Mouse (Mus musculus): ENCODE data around the gene Slc36a1. TPM values are rescaled to one million over a fixed set of nuclear protein-coding genes. Genes with fewer than 3 reads are reported as not detected.

Gene Slc36a1
- polyA plus RNA-seq, 1 experiment from 2014 or later: 3.3 TPM

GRCm38 (mm10) chr11:55170501-55170900 is 33.6 kb upstream of the Slc36a1 start:
- Histone ChIP-seq H3K4me3 (replicated peaks; ENCODE audit: low read length) (no peak overlapping the region), H3K4me1 (replicated peaks; ENCODE audit: control insufficient read depth, insufficient read depth, low read length) (no peaks in the 10 kb centered on the region), H3K9me3 (ENCODE audit: control insufficient read depth, low read length) (no peaks in the 10 kb centered on the region), H3K9ac (replicated peaks; ENCODE audit: low read depth, low read length) (no peak overlapping the region), H3K27ac (ENCODE audit: low read length) (no peak overlapping the region), H3K4me2 (ENCODE audit: low read length) (no peak overlapping the region), H3K27me3 (replicated peaks; ENCODE audit: control insufficient read depth, insufficient read depth, low read length) (peaks cover 3% of the 10 kb centered on the region; the same call in 1 of the 2 replicates), H3K36me3 (ENCODE audit: control insufficient read depth, insufficient read depth) (no peaks in the 10 kb centered on the region)
- WGBS: 78% methylated on average over 4 of the region's 4 CpGs
- ATAC-seq: no peak

GRCm38 (mm10) chr11:55178830-55179229 is 25.3 kb upstream of the Slc36a1 start:
- H3K9ac ChIP-seq (replicated peaks; ENCODE audit: low read depth, low read length): no peak overlapping the region
- 0 out of 2 replicates have a peak, but pooled peaks cover 3% of the 10 kb centered on the region for H3K27me3 ChIP-seq (replicated peaks; ENCODE audit: control insufficient read depth, insufficient read depth, low read length)
- H3K4me1 ChIP-seq (replicated peaks; ENCODE audit: control insufficient read depth, insufficient read depth, low read length): no peaks in the 10 kb centered on the region
- H3K27ac ChIP-seq (ENCODE audit: low read length): no peak overlapping the region
- H3K4me2 ChIP-seq (ENCODE audit: low read length): no peak overlapping the region
- no peaks in the 10 kb centered on the region for H3K9me3 ChIP-seq (ENCODE audit: control insufficient read depth, low read length)
- no peak for ATAC-seq
- H3K4me3 ChIP-seq (replicated peaks; ENCODE audit: low read length): no peak overlapping the region
- no peaks in the 10 kb centered on the region for H3K36me3 ChIP-seq (ENCODE audit: control insufficient read depth, insufficient read depth)
- 89% methylated on average over 4 of the region's 4 CpGs for WGBS

DNA sequence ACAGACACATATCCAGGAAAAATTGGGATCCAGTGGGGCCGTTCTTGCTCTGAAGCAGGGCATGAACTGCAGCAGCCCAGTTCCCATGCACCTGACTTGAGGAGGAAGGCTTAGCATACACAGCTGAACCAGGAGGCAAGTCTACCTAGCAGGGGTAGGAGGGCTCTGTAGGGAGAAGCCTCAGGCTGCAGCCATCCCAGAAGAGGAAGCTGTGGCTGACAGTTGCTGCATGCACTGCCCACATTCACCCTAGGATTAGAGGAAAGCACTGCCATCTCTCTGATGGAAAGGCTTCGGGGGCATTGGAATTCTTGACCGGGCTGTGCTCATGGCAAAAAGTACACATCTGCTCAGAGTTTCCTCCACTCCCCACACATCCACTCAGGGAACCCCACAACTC is 24.3 kb upstream of the Slc36a1 start:
- Histone ChIP-seq H3K4me1 (replicated peaks; ENCODE audit: control insufficient read depth, insufficient read depth, low read length) (no peaks in the 10 kb centered on the region), H3K4me3 (replicated peaks; ENCODE audit: low read length) (no peak overlapping the region), H3K9ac (replicated peaks; ENCODE audit: low read depth, low read length) (no peak overlapping the region), H3K27me3 (replicated peaks; ENCODE audit: control insufficient read depth, insufficient read depth, low read length) (no peaks in the 10 kb centered on the region), H3K9me3 (ENCODE audit: control insufficient read depth, low read length) (no peaks in the 10 kb centered on the region), H3K36me3 (ENCODE audit: control insufficient read depth, insufficient read depth) (no peaks in the 10 kb centered on the region), H3K27ac (ENCODE audit: low read length) (no peak overlapping the region), H3K4me2 (ENCODE audit: low read length) (no peak overlapping the region)
- 95% methylated on average over 3 of the region's 3 CpGs for WGBS
- no peak for ATAC-seq

DNA sequence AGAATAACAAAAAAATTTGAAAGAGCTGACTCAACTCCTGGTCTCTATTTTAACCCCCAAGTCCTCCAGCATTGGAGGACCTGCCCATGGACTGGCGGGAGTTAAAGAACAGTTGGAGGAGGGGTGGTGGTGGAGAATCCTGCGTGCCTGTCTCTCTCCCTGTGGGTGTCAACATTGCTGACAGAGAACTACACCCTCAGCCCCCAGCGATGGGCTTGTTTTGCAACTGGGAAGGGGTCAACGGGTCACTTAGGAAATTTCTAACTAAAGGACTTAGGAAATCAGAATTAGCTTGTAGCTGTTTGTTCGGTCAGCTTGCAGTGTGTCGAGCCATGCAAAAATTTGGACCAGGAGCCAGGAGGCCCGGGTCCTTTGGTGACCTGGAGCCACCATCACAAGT is 21.0 kb upstream of the Slc36a1 start:
- ATAC-seq: no peak
- Histone ChIP-seq H3K27ac (ENCODE audit: low read length) (no peak overlapping the region), H3K36me3 (ENCODE audit: control insufficient read depth, insufficient read depth) (no peaks in the 10 kb centered on the region), H3K4me1 (replicated peaks; ENCODE audit: control insufficient read depth, insufficient read depth, low read length) (no peaks in the 10 kb centered on the region), H3K9ac (replicated peaks; ENCODE audit: low read depth, low read length) (no peak overlapping the region), H3K4me2 (ENCODE audit: low read length) (no peak overlapping the region), H3K27me3 (replicated peaks; ENCODE audit: control insufficient read depth, insufficient read depth, low read length) (no peaks in the 10 kb centered on the region), H3K9me3 (ENCODE audit: control insufficient read depth, low read length) (no peaks in the 10 kb centered on the region), H3K4me3 (replicated peaks; ENCODE audit: low read length) (no peak overlapping the region)
- 64% methylated on average over 7 of the region's 7 CpGs for WGBS

DNA sequence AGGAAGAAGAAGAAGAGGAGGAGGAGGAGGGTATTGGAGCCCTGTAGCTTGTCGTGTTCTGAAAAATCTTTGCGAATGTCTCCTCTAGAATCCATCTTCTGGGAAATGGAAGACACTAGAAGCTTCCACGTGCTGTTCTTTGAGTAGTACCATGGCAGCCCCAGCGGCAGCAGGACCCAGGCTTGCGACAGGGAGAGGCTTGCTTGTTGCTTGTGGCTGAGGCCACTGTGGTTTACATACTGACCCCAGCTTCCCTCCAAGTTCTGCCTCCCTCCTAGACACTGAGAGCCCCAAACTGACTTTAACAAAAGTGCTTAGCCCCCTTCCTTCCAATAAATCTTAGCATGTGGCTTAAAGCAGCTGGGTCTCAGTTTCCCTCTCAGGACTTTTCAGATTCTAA is 19.9 kb upstream of the Slc36a1 start:
- H3K4me1 ChIP-seq (replicated peaks; ENCODE audit: control insufficient read depth, insufficient read depth, low read length): no peaks in the 10 kb centered on the region
- no peak for ATAC-seq
- no peak overlapping the region for H3K4me2 ChIP-seq (ENCODE audit: low read length)
- no peaks in the 10 kb centered on the region for H3K27me3 ChIP-seq (replicated peaks; ENCODE audit: control insufficient read depth, insufficient read depth, low read length)
- no peak overlapping the region for H3K4me3 ChIP-seq (replicated peaks; ENCODE audit: low read length)
- no peak overlapping the region for H3K27ac ChIP-seq (ENCODE audit: low read length)
- no peaks in the 10 kb centered on the region for H3K36me3 ChIP-seq (ENCODE audit: control insufficient read depth, insufficient read depth)
- H3K9ac ChIP-seq (replicated peaks; ENCODE audit: low read depth, low read length): no peak overlapping the region
- 81% methylated on average over 5 of the region's 5 CpGs for WGBS
- no peaks in the 10 kb centered on the region for H3K9me3 ChIP-seq (ENCODE audit: control insufficient read depth, low read length)

DNA sequence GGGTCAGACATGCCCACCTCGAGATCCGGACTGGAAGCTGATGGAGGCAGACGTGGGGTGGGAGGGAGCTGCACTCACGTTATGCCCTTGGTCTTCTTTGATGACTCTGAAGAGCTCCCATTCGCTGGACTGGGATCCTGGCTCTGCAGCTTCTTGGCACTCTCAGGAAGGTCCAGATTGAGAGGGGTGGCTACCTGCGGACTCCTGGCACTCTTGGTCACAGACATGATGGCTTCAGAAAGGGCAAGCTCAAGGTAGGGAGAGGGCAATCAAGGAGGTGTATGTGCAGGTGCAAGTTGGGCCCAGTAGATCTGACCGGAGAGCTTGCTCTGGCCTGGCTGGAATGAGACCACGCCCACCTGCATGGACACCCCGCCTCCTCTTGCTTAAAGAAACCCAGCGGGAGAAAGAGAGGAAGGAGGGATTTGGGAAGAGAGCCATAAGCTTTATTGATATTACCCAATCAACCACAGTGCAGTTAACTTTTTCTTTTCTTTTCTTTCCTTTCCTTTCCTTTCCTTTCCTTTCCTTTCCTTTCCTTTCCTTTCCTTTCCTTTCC is 19.3 kb upstream of the Slc36a1 start, which contains the start of gene Slc36a2:
Slc36a2 (minus strand) TSS at position 345 of the 559 bp plus-strand sequence.
- Histone ChIP-seq H3K27me3 (replicated peaks; ENCODE audit: control insufficient read depth, insufficient read depth, low read length) (no peaks in the 10 kb centered on the region), H3K4me3 (replicated peaks; ENCODE audit: low read length) (no peak within 1 kb of the TSS), H3K27ac (ENCODE audit: low read length) (no peak within 1 kb of the TSS), H3K36me3 (ENCODE audit: control insufficient read depth, insufficient read depth) (no peaks in the 10 kb centered on the region), H3K9ac (replicated peaks; ENCODE audit: low read depth, low read length) (no peak within 1 kb of the TSS), H3K9me3 (ENCODE audit: control insufficient read depth, low read length) (no peaks in the 10 kb centered on the region), H3K4me2 (ENCODE audit: low read length) (no peak within 1 kb of the TSS), H3K4me1 (replicated peaks; ENCODE audit: control insufficient read depth, insufficient read depth, low read length) (no peaks in the 10 kb centered on the region)
- no peak for ATAC-seq
- 20% methylated on average over 10 of the region's 10 CpGs for WGBS

- Histone ChIP-seq H3K27me3 (replicated peaks; ENCODE audit: control insufficient read depth, insufficient read depth, low read length) (no peaks in the 10 kb centered on the region), H3K27ac (ENCODE audit: low read length) (no peak overlapping the region), H3K9me3 (ENCODE audit: control insufficient read depth, low read length) (no peaks in the 10 kb centered on the region), H3K36me3 (ENCODE audit: control insufficient read depth, insufficient read depth) (no peaks in the 10 kb centered on the region), H3K4me1 (replicated peaks; ENCODE audit: control insufficient read depth, insufficient read depth, low read length) (no peaks in the 10 kb centered on the region), H3K9ac (replicated peaks; ENCODE audit: low read depth, low read length) (no peak overlapping the region), H3K4me3 (replicated peaks; ENCODE audit: low read length) (no peak overlapping the region), H3K4me2 (ENCODE audit: low read length) (no peak overlapping the region)
- no peak for ATAC-seq
- WGBS: 86% methylated on average over 4 of the region's 4 CpGs
These were observed 16.9 kb upstream of the Slc36a1 start for GRCm38 (mm10) chr11:55187292-55187691.

- 91% methylated on average over 6 of the region's 6 CpGs for WGBS
- no peak overlapping the region for H3K4me2 ChIP-seq (ENCODE audit: low read length)
- H3K27ac ChIP-seq (ENCODE audit: low read length): no peak overlapping the region
- H3K36me3 ChIP-seq (ENCODE audit: control insufficient read depth, insufficient read depth): no peaks in the 10 kb centered on the region
- H3K9me3 ChIP-seq (ENCODE audit: control insufficient read depth, low read length): no peaks in the 10 kb centered on the region
- H3K9ac ChIP-seq (replicated peaks; ENCODE audit: low read depth, low read length): no peak overlapping the region
- H3K27me3 ChIP-seq (replicated peaks; ENCODE audit: control insufficient read depth, insufficient read depth, low read length): no peaks in the 10 kb centered on the region
- ATAC-seq: no peak
- no peak overlapping the region for H3K4me3 ChIP-seq (replicated peaks; ENCODE audit: low read length)
- H3K4me1 ChIP-seq (replicated peaks; ENCODE audit: control insufficient read depth, insufficient read depth, low read length): no peaks in the 10 kb centered on the region
These were observed 16.4 kb upstream of the Slc36a1 start for GRCm38 (mm10) chr11:55187777-55188176.

DNA sequence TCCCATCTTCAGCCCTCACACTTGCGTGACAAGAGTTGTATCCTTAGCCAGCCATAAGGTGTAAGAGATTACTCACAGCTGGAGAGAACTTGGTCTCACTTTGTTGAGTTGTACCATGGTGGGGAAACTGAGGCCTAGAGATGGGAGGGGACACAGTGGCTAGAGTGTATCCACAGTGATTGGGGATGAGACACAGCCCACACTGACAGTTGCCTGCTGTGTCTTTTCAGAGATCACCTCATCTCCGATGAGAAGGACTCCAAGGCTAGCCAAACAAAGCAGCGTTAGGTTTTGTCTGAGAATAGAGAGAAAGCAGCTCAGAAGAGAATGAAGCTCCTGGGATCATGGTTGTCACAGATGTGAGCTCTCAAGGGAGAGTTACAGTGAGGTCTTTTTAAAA is 13.9 kb upstream of the Slc36a1 start:
- ATAC-seq: no peak

GRCm38 (mm10) chr11:55197086-55197485 is 7.1 kb upstream of the Slc36a1 start:
- H3K9ac ChIP-seq (replicated peaks; ENCODE audit: low read depth, low read length): no peak overlapping the region
- no peak overlapping the region for H3K4me2 ChIP-seq (ENCODE audit: low read length)
- no peaks in the 10 kb centered on the region for H3K9me3 ChIP-seq (ENCODE audit: control insufficient read depth, low read length)
- H3K27ac ChIP-seq (ENCODE audit: low read length): no peak overlapping the region
- whole genome bisulfite sequencing: 65% methylated on average over 6 of the region's 6 CpGs
- no peaks in the 10 kb centered on the region for H3K27me3 ChIP-seq (replicated peaks; ENCODE audit: control insufficient read depth, insufficient read depth, low read length)
- no peaks in the 10 kb centered on the region for H3K36me3 ChIP-seq (ENCODE audit: control insufficient read depth, insufficient read depth)
- no peak for ATAC-seq
- no peak overlapping the region for H3K4me3 ChIP-seq (replicated peaks; ENCODE audit: low read length)
- H3K4me1 ChIP-seq (replicated peaks; ENCODE audit: control insufficient read depth, insufficient read depth, low read length): no peaks in the 10 kb centered on the region

More for the DNA sequence above, 13.9 kb upstream of the Slc36a1 start:
- Histone ChIP-seq H3K4me2 (ENCODE audit: low read length) (no peak overlapping the region), H3K27ac (ENCODE audit: low read length) (no peak overlapping the region), H3K4me1 (replicated peaks; ENCODE audit: control insufficient read depth, insufficient read depth, low read length) (no peaks in the 10 kb centered on the region), H3K9ac (replicated peaks; ENCODE audit: low read depth, low read length) (no peak overlapping the region), H3K36me3 (ENCODE audit: control insufficient read depth, insufficient read depth) (no peaks in the 10 kb centered on the region), H3K27me3 (replicated peaks; ENCODE audit: control insufficient read depth, insufficient read depth, low read length) (no peaks in the 10 kb centered on the region), H3K4me3 (replicated peaks; ENCODE audit: low read length) (no peak overlapping the region), H3K9me3 (ENCODE audit: control insufficient read depth, low read length) (no peaks in the 10 kb centered on the region)
- 84% methylated on average over 3 of the region's 3 CpGs for WGBS

Measured in forebrain, embryonic 16.5 days (tissue).